Comparison of ENCODE assay signal across 10 mouse cellular contexts in the genomic region with DNA sequence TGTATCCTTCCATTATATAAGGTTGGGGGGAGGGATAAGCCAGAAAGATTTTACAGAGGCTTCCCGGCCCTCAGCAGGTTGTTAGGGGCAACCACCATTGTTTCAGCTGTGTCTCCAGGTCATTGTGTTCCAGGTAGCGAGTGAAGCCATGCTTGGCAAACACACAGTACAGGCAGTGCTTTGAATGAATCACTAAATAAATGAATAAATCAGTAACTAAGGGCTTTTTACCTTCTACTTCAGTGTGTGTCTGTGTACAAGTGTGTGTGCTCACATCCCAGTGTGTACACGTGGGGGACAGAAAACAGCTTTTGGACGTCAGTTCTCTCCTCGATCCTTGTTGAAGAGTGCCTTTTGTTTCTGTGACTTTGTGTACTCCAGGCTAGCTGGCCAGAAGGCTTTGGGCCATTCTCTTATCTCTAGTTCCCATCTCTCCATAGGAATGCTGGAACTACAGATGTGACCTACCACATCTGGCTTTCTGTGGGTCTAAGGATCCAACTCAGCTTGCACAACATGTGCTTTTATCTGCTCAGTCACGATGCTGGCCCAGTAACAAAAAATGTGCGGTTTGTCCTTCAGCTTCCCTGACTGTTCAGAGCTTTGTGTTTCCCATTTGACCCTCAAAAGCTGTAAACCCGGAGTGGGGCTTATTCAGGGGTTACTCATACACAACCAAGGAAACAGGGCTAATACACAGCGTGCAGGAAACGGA. TPM values are rescaled to one million over a fixed set of nuclear protein-coding genes. Genes with fewer than 3 reads are reported as not detected.
DNase-seq lines count a peak whose midpoint lies in the region; ATAC-seq lines count a peak whose summit lies in the region.
"Had no signal": no experiment of that assay in that cellular context is flagged by ENCODE, and none has a peak within 500 bp of the region (broad histone marks: within the 10 kb centered on the region; RNA-seq: fewer than 3 reads in every experiment).

No protein-coding gene starts in this region.

- WGBS in kidney, embryonic 15.5 days: 62% methylated on average over 10 of the region's 10 CpGs
- WGBS in forebrain, embryonic 11.5 days: 30% methylated on average over 10 of the region's 10 CpGs
- 17% methylated on average over 10 of the region's 10 CpGs for WGBS in midbrain, embryonic 13.5 days
- 53% methylated on average over 10 of the region's 10 CpGs for WGBS in intestine, embryonic 16.5 days

- no peak overlapping the region for H3K4me3 ChIP-seq in kidney, embryonic 15.5 days (replicated peaks)
- no peak overlapping the region for H3K4me3 ChIP-seq in forebrain, embryonic 11.5 days (ENCODE audit: low read depth, low read length)
- no peak overlapping the region for H3K4me3 ChIP-seq in midbrain, embryonic 13.5 days (replicated peaks)
- H3K4me3 ChIP-seq in intestine, embryonic 16.5 days (ENCODE audit: low read length): no peak overlapping the region
- H3K4me3 ChIP-seq: limb, embryonic 13.5 days; stomach, embryonic 15.5 days had no signal

- H3K9me3 ChIP-seq in kidney, embryonic 15.5 days (replicated peaks): no peaks in the 10 kb centered on the region
- no peaks in the 10 kb centered on the region for H3K9me3 ChIP-seq in forebrain, embryonic 11.5 days (ENCODE audit: control insufficient read depth, low read length)
- no peaks in the 10 kb centered on the region for H3K9me3 ChIP-seq in midbrain, embryonic 13.5 days
- H3K9me3 ChIP-seq in intestine, embryonic 16.5 days (ENCODE audit: control insufficient read depth, low read length): no peaks in the 10 kb centered on the region
- H3K9me3 ChIP-seq: limb, embryonic 13.5 days; stomach, embryonic 15.5 days had no signal

- no peaks in the 10 kb centered on the region for H3K27me3 ChIP-seq in kidney, embryonic 15.5 days
- H3K27me3 ChIP-seq in forebrain, embryonic 11.5 days (ENCODE audit: control insufficient read depth, insufficient read depth, low read length): no peaks in the 10 kb centered on the region
- no peaks in the 10 kb centered on the region for H3K27me3 ChIP-seq in midbrain, embryonic 13.5 days
- no peaks in the 10 kb centered on the region for H3K27me3 ChIP-seq in intestine, embryonic 16.5 days (replicated peaks; ENCODE audit: control insufficient read depth, insufficient read depth, low read length)
- H3K27me3 ChIP-seq: limb, embryonic 13.5 days; stomach, embryonic 15.5 days had no signal

- H3K27ac ChIP-seq in kidney, embryonic 15.5 days: no peak overlapping the region
- H3K27ac ChIP-seq in forebrain, embryonic 11.5 days (ENCODE audit: low read depth, low read length): no peak overlapping the region
- H3K27ac ChIP-seq in midbrain, embryonic 13.5 days: no peak overlapping the region
- no peak overlapping the region for H3K27ac ChIP-seq in intestine, embryonic 16.5 days (ENCODE audit: low read length)
- H3K27ac ChIP-seq: limb, embryonic 13.5 days; stomach, embryonic 15.5 days had no signal

- no peak overlapping the region for H3K9ac ChIP-seq in kidney, embryonic 15.5 days
- no peak overlapping the region for H3K9ac ChIP-seq in forebrain, embryonic 11.5 days (ENCODE audit: low read length)
- no peak overlapping the region for H3K9ac ChIP-seq in midbrain, embryonic 13.5 days (replicated peaks)
- H3K9ac ChIP-seq in intestine, embryonic 16.5 days (ENCODE audit: low read depth, low read length): no peak overlapping the region
- H3K9ac ChIP-seq: limb, embryonic 13.5 days; stomach, embryonic 15.5 days had no signal

- ATAC-seq in kidney, embryonic 15.5 days (replicated peaks; ENCODE audit: low FRiP score): no peak; the same call in 1 of the 2 replicates
- peak; percentile 69 for ATAC-seq in forebrain, embryonic 11.5 days (replicated peaks; ENCODE audit: low FRiP score)
- ATAC-seq in midbrain, embryonic 13.5 days: peak; percentile 71
- no peak for ATAC-seq in intestine, embryonic 16.5 days

- H3K4me1 ChIP-seq in kidney, embryonic 15.5 days: peaks cover 19% of the 10 kb centered on the region
- H3K4me1 ChIP-seq in forebrain, embryonic 11.5 days (replicated peaks; ENCODE audit: control insufficient read depth, insufficient read depth, low read length): peaks cover 5% of the 10 kb centered on the region; the same call in 1 of the 2 replicates
- peaks cover 21% of the 10 kb centered on the region for H3K4me1 ChIP-seq in midbrain, embryonic 13.5 days (replicated peaks)
- H3K4me1 ChIP-seq in intestine, embryonic 16.5 days (ENCODE audit: control insufficient read depth, insufficient read depth, low read length): no peaks in the 10 kb centered on the region
- H3K4me1 ChIP-seq: stomach, embryonic 15.5 days had no signal

- H3K36me3 ChIP-seq in kidney, embryonic 15.5 days: no peaks in the 10 kb centered on the region
- no peaks in the 10 kb centered on the region for H3K36me3 ChIP-seq in forebrain, embryonic 11.5 days (ENCODE audit: control insufficient read depth, insufficient read depth, low read length)
- no peaks in the 10 kb centered on the region for H3K36me3 ChIP-seq in midbrain, embryonic 13.5 days
- no peaks in the 10 kb centered on the region for H3K36me3 ChIP-seq in intestine, embryonic 16.5 days (ENCODE audit: control insufficient read depth, insufficient read depth, low read length)
- H3K36me3 ChIP-seq: limb, embryonic 13.5 days; stomach, embryonic 15.5 days had no signal

- H3K4me2 ChIP-seq in kidney, embryonic 15.5 days: no peak overlapping the region
- H3K4me2 ChIP-seq in forebrain, embryonic 11.5 days (ENCODE audit: low read depth, low read length, severe bottlenecking): no peak overlapping the region
- no peak overlapping the region for H3K4me2 ChIP-seq in midbrain, embryonic 13.5 days (replicated peaks)
- no peak overlapping the region for H3K4me2 ChIP-seq in intestine, embryonic 16.5 days (ENCODE audit: low read depth, low read length)
- H3K4me2 ChIP-seq: limb, embryonic 13.5 days; stomach, embryonic 15.5 days had no signal

- peak; percentile 24 for DNase-seq in kidney, postnatal 10 days
- DNase-seq in adipocyte (ENCODE audit: low spot score): peak; percentile 67
- no peak for DNase-seq in forebrain, embryonic 11.5 days (ENCODE audit: low spot score)
- no peak for DNase-seq in left cerebral cortex, adult 9 months (ENCODE audit: low spot score in 2 of 2)
- DNase-seq in gastrocnemius, adult 8-10 months (ENCODE audit: low spot score in 2 of 2): no peak

RNA-seq across cellular contexts. Expression of a gene that starts 10.2 kb away (rescaled TPM):
- polyA plus RNA-seq in kidney, embryonic 15.5 days (2015; fragmentation: Nextera tagmentation; extraction: Ambion mirVana): 356 and 375 TPM in 2 replicates
- polyA plus RNA-seq in forebrain, embryonic 11.5 days (2014; fragmentation: Nextera tagmentation; extraction: Ambion mirVana): 483 and 500 TPM in 2 replicates
- polyA plus RNA-seq in midbrain, embryonic 13.5 days (2015; fragmentation: Nextera tagmentation; extraction: Ambion mirVana): 343 and 393 TPM in 2 replicates
- 100 to 1,000 TPM; 109 to 133 (median 125) TPM for total RNA-seq in gastrocnemius, adult 8-10 months (2022)
- 271 and 298 TPM in 2 replicates for polyA plus RNA-seq in intestine, embryonic 16.5 days (2015; fragmentation: Nextera tagmentation; extraction: Ambion mirVana)

RNA-seq across cellular contexts. Expression of a gene that starts 26.5 kb away (rescaled TPM):
- polyA plus RNA-seq in kidney, embryonic 15.5 days (2015; fragmentation: Nextera tagmentation; extraction: Ambion mirVana): 46.1 and 47.3 TPM in 2 replicates
- polyA plus RNA-seq in forebrain, embryonic 11.5 days (2014; fragmentation: Nextera tagmentation; extraction: Ambion mirVana): 47.9 and 51.0 TPM in 2 replicates
- polyA plus RNA-seq in midbrain, embryonic 13.5 days (2015; fragmentation: Nextera tagmentation; extraction: Ambion mirVana): 43.4 and 46.6 TPM in 2 replicates
- 10 to 100 TPM; 51.4 to 54.0 (median 53.7) TPM for total RNA-seq in gastrocnemius, adult 8-10 months (2022)
- 48.0 and 49.7 TPM in 2 replicates for polyA plus RNA-seq in intestine, embryonic 16.5 days (2015; fragmentation: Nextera tagmentation; extraction: Ambion mirVana)

Comparison
In these comparisons a context has a peak if more than half of its experiments do, and no peak if none do; other contexts are left out.
1. DNase-seq: peak in kidney, postnatal 10 days (single experiment) and adipocyte (single experiment); none in forebrain, embryonic 11.5 days (single experiment), left cerebral cortex, adult 9 months (0 of 2) and gastrocnemius, adult 8-10 months (0 of 2).
2. ATAC-seq: peak in forebrain, embryonic 11.5 days (single experiment) and midbrain, embryonic 13.5 days (single experiment); none in kidney, embryonic 15.5 days (single experiment) and intestine, embryonic 16.5 days (single experiment).